Mouse (Mus musculus) adrenal gland, postnatal 25 days (tissue): ENCODE measurements around the gene Slc34a2. TPM values are rescaled to one million over a fixed set of nuclear protein-coding genes. Genes with fewer than 3 reads are reported as not detected.

Experiments used
- DNase-seq: peaks from one replicate; pipeline ENCODE4 v3.0.0; 2021; ENCODE audit warnings: mixed read lengths
- total RNA-seq: library from RNA; stranded (reverse); gene quantifications from 2 replicates; pipeline ENCODE4 v1.2.3, GENCODE M21; 2021

Slc34a2 gene
- total RNA-seq, 1 experiment from 2014 or later, result not detected

DNA sequence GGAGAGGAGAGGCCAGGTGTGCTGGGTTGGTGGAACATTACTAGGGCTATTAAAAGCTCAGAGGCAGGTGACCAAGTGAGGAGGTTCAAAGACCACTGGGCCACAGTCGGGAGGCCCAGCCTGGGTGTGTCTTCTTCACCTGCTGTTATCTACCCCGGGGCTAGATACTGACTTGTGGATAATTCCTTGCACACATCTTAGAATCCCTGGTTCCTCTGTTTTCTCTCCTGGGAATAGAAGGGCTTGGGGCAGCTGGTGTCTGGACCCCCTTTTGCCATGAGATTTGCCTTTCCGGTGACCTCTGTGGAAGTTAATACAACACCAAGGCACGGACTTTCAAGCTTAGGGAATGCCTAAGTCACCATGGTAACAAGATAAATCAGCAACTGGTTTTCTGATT is 72.3 kb downstream of the Slc34a2 start:
- no peak for DNase-seq

DNA sequence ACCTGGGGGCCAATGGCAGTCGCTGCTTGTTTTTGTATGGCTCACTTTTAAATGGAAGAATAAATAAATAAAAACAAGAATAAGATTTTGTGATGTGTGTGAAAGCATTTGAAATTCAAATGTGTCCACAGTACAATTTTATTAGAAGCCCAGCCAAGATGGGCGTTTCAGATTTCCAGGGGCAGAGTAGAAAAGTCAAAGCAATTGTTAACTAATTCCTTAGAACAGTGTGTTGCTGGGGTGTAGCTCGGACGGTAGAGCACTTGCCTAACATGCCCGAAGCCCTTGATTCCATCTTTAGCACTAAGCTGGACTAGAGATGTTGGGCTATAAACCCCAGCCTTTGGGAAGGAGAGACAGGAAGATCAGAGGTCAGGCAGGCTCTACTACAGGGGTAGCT is 73.2 kb downstream of the Slc34a2 start:
- DNase-seq, result no peak

DNA sequence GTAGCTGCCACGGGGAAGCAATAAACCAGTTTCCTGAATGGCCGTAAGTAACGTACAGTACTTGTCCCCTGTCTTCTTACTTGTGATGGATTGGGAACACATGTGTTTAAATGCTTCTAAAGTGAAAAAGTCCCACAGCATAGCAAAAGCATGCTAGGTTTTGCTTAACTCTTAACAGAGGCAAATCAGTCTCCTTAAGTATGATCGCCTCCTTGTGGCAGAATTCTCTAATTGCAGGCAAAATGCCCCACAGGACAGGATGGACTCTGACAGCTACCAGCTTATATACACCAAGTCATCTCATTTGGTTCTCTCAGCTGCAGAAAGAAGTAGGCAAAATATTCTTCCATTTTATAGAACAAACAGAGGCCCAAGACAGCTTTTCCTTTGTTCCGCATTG is 75.1 kb downstream of the Slc34a2 start:
- no peak for DNase-seq

DNA sequence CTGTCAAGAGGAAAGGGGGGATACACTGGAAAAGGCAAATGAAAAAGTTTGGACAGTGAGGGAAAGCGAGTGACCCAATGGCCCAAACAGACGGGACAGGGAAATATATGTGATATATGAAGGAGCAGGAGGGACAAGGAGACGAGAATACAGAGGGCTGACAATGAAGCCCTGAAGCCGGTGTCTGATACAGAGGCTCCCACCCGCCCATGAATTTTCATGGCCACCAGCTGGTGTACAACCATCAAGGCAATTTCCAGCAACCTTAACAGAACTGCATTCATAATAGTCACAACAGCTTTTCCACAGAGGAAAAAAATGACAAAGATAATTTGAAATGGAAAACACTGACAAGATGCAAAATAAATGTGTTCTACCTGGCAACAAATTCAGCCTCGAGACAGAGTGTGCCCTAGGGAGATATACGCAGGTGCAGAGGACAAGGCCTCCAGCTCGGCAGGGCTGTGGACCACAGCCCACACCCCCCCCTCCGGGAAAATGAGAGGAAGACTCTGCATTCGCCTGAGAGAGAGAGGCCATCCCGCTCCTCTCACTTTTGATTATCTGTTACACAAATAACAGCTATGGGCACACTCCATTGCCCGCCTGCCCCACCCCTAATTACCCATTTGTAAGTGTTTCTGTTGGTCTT is 76.9 kb downstream of the Slc34a2 start:
- DNase-seq, result no peak

DNA sequence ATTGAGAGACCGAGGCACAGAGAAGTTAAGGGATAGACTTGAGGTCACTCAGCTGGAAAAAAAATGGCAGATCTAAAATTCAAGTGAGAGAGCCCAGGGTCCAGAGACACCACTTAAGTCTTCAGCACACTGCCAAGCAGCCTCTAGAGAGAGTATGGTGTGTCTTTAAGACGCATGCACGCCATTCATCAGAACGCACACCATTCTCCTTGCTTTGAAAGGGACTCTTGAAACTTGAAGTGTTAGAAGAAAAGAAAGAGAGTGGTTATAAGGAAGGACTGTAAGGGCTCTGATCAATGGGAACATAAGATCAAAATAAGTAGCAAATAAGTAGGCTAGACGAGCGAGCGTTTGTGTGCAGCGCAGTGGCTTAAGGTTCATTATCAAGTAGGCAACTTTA is 80.3 kb downstream of the Slc34a2 start:
- DNase-seq, result no peak

DNA sequence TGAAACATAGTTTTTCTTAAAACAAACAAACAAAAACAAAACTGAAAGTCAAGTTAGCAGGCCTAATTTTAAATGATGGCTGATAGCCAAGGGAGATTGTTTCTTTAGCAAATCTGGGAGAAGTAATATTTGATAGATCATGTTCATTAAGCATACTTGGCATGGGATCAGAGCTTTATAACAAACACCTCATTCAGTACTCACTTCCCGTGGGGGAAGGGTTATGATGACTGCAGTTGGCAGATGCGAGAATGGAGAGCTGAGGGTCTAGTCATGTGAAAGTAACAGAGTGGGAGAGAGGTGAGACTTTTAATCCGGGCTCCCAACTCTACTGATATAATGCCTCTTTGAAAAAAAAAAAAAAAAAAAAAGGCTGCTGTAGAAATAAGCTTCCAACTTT is 81.8 kb downstream of the Slc34a2 start:
- DNase-seq, result no peak

Other genes with a start within 250 kb of the Slc34a2 start
- 69.7 and 77.1 TPM in 2 replicates for gene Anapc4, start 204.1 kb upstream of the Slc34a2 start, total RNA-seq
- gene Sel1l3, start 175.8 kb downstream of the Slc34a2 start, total RNA-seq, result 2.0 and 3.7 TPM in 2 replicates
- gene Smim20, start 229.0 kb downstream of the Slc34a2 start, total RNA-seq, result 60.7 and 70.8 TPM in 2 replicates